Mouse (Mus musculus): ENCODE results near the gene Setd7.

DNA sequence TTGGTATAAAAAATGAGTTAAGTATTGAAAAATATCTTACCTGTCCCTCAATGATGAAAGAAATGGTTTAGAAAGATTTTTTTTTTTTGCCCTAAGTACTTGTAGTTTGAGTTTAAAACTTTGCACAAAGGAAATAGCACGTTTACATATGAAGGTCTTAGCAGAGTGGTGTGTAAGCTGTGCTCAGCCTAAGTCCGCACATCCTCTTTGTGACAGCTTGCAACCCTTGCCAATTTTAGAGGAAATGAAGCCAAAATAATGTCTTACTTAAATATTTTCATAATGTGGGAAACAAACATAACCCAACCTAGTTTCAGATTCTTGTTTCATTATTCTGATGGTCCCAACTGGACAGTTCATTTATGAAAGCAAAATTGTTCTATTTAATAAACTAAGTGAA, 66.2 kb downstream of the Setd7 start:
- TF ChIP-seq CTCF (conservative IDR thresholded peaks at IDR 0.05; ENCODE audit: insufficient read depth, insufficient read length, low read depth, low read length) (no peak), POLR2A (IDR thresholded peaks at IDR 0.05; ENCODE audit: low read depth, low read length) (no peak)

All from kidney, adult 2 months (tissue).